Mouse (Mus musculus) kidney, embryonic 14.5 days (tissue): ENCODE results near the gene Lrrk1. TPM values are rescaled to one million over a fixed set of nuclear protein-coding genes. Genes with fewer than 3 reads are reported as not detected.
"Not testable (repeated sequence)": the region's sequence is repeated elsewhere in the genome, so short reads cannot be mapped to it uniquely, and the experiment has no call there.

Experiments used
- ATAC-seq: fragments of 200-750 bp; cut with Nextera tagmentation; 2 replicates; pipeline ENCODE4 v1.8.0; 2017; ENCODE audit warnings: moderate number of reproducible peaks, mild to moderate bottlenecking, moderate TSS enrichment, moderate library complexity; ENCODE audit not compliant: low FRiP score, low TSS enrichment
- H3K27ac ChIP-seq: fragments of 300-500 bp; sonication (generic); 2 replicates; pipeline ENCODE4 v1.5.1; 2014; ENCODE audit warnings: low read depth, mild to moderate bottlenecking, low read length, moderate library complexity, mixed read lengths
- H3K27me3 ChIP-seq: fragments of 300-500 bp; sonication (generic); 2 replicates; pipeline ENCODE4 v1.6.1; 2014; ENCODE audit warnings: mild to moderate bottlenecking, low read length; ENCODE audit not compliant: control insufficient read depth, insufficient read depth
- H3K36me3 ChIP-seq: fragments of 300-500 bp; sonication (generic); 2 replicates; pipeline ENCODE4 v1.6.1; 2014; ENCODE audit warnings: low read length, mixed read lengths; ENCODE audit not compliant: control insufficient read depth, insufficient read depth
- H3K4me1 ChIP-seq: fragments of 300-500 bp; sonication (generic); 2 replicates; pipeline ENCODE4 v1.6.1; 2014; ENCODE audit warnings: low read length, mixed read lengths; ENCODE audit not compliant: control insufficient read depth, insufficient read depth
- H3K4me2 ChIP-seq: fragments of 300-500 bp; sonication (generic); replicated peaks from 2 replicates; pipeline ENCODE4 v1.6.1; 2014; ENCODE audit warnings: low read depth, mild to moderate bottlenecking, low read length
- H3K4me3 ChIP-seq: fragments of 300-500 bp; sonication (generic); 2 replicates; pipeline ENCODE4 v1.5.1; 2014; ENCODE audit warnings: mild to moderate bottlenecking, low read length
- H3K9ac ChIP-seq: fragments of 300-500 bp; sonication (generic); 2 replicates; pipeline ENCODE4 v1.6.1; 2014; ENCODE audit warnings: low read depth, mild to moderate bottlenecking, low read length, moderate library complexity
- H3K9me3 ChIP-seq: fragments of 300-500 bp; sonication (generic); 2 replicates; pipeline ENCODE4 v1.6.1; 2016; ENCODE audit warnings: low read length; ENCODE audit not compliant: control insufficient read depth
- WGBS: fragments of 180-500 bp; shearing (Covaris S2); extraction: QIAGEN DNeasy Blood & Tissue Kit; methylation state at CpG from one replicate; pipeline ENCODE4 v1.1.7; 2014; 5-methylcytosine and 5-hydroxymethylcytosine counted together
- polyA plus RNA-seq: library from polyadenylated mRNA; unstranded; fragments of >200 nt; fragmentation: Nextera tagmentation; extraction: Ambion mirVana; gene quantifications from 2 replicates; pipeline ENCODE4 v1.2.1, GENCODE M21; 2014

Lrrk1 gene
- polyA plus RNA-seq, 1 experiment from 2014 or later = 12.4 TPM

DNA sequence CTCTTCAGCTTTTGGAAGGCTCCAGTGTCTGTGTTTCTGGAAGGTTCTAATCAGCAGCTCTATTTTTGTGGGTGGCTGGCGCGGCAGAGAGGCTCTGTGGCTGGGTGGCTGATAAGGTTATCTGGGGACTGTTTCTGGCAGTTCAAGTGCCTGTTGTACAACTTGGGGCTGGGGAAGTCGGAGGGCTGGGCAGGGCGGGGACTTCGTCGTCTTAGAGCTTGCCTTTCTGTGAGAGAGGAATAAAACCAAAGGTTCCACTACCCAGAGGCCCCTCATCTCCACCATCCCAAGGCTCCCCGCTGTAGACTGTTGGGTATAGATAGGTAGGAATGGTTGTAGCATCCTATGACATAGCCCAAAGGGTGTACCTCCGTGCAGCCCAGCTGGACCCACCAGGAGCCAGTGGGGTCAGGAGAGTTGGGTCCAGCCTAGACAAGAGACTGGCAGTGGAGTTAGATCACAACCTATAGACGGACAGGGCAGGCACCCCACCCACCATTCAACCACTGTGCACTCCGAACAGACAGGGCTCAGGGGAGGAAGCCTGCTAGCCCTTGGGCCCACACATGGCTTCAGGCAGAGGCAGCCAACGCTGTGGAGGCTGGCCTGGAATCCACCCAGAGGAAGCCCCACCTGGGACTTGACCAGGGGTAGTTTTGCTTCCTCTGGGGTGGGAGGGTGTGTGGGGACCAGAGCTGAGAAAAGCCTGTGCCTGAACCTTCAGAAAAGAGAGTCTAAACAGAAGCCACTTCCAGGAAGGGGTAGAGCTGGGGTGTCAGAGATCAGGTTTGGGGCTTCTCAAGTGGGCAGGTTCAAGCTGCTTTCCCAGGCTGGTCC lies 191.3 kb downstream of the Lrrk1 start:
- peaks cover 5% of the 10 kb centered on the region; the same call in 1 of the 2 replicates for H3K4me1 ChIP-seq
- H3K36me3 ChIP-seq = no peaks in the 10 kb centered on the region
- WGBS = 83% methylated on average over 11 of the region's 11 CpGs
- no peaks in the 10 kb centered on the region for H3K27me3 ChIP-seq
- no peak overlapping the region for H3K4me2 ChIP-seq
- H3K9ac ChIP-seq = no peak overlapping the region
- no peak overlapping the region for H3K4me3 ChIP-seq
- no peak overlapping the region for H3K27ac ChIP-seq
- H3K9me3 ChIP-seq = no peaks in the 10 kb centered on the region
- no peak for ATAC-seq

DNA sequence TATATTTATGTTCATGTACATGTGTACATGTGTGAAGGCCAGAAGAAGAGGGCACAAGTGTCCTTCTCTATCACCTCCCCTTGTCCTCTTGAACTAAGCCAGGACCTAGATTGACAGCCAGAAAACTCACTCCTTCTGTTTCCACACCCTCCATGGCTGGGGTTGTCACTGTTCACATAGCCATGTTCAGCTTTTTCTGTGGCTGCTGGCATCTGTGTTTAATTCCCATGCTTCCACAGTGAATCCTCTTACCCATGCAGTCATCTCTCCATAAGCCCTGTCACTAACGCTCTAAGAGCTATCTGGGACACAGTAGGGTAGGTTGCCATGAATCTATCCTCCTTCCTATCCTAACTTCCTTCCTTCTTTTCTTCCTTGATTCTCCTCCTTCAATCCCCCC lies 192.3 kb downstream of the Lrrk1 start:
- Histone ChIP-seq H3K27me3 (no peaks in the 10 kb centered on the region), H3K27ac (no peak overlapping the region), H3K9me3 (no peaks in the 10 kb centered on the region), H3K9ac (no peak overlapping the region), H3K4me3 (no peak overlapping the region), H3K4me1 (no peaks in the 10 kb centered on the region), H3K4me2 (no peak overlapping the region), H3K36me3 (no peaks in the 10 kb centered on the region)
- 76% methylated on average over 1 of the region's 1 CpGs for whole genome bisulfite sequencing
- no peak for ATAC-seq

DNA sequence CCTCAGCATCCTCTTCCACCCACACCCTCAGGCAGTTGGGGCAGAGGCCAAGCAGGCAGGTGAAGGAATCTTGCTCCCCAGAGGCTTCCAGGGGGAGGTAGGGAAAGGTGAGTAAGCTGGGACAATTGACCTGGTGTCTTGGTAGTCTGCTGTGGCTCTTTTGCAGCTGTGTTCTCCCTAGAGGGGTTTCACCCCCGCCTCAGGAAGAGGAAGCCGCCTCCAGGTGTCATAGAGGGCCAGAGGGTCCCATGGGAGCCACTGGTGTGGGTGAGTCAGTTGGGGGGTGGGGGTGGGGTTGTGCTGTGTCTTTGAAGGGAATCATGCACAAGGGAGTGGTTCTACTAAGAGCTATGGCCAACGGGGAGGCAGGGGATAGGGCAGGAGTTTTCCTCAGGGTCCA lies 193.6 kb downstream of the Lrrk1 start:
- Histone ChIP-seq H3K27ac (no peak overlapping the region), H3K4me2 (no peak overlapping the region), H3K36me3 (no peaks in the 10 kb centered on the region), H3K4me1 (no peaks in the 10 kb centered on the region), H3K9me3 (no peaks in the 10 kb centered on the region), H3K27me3 (no peaks in the 10 kb centered on the region), H3K4me3 (no peak overlapping the region), H3K9ac (no peak overlapping the region)
- WGBS = 77% methylated on average over 3 of the region's 3 CpGs
- no peak for ATAC-seq

DNA sequence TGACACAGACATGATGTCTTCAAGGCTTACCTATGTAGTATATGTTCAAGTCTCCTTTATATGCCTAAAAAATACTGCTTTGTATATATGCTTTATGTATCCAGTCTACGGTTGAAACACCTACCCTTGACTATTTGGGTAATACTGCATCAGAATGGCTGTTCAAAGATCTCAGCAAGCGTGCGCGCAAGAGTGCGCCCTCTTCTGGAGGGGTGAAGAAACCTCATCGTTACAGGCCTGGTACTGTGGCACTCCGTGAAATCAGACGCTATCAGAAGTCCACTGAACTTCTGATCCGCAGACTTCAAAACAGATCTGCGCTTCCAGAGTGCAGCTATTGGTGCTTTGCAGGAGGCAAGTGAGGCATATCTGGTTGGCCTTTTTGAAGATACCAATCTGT lies 197.8 kb downstream of the Lrrk1 start:
- H3K27me3 ChIP-seq, H3K4me1 ChIP-seq, H3K4me3 ChIP-seq, H3K9me3 ChIP-seq, H3K9ac ChIP-seq, H3K27ac ChIP-seq, H3K36me3 ChIP-seq, ATAC-seq, H3K4me2 ChIP-seq: not testable (repeated sequence)
- 88% methylated on average over 10 of the region's 10 CpGs for WGBS

DNA sequence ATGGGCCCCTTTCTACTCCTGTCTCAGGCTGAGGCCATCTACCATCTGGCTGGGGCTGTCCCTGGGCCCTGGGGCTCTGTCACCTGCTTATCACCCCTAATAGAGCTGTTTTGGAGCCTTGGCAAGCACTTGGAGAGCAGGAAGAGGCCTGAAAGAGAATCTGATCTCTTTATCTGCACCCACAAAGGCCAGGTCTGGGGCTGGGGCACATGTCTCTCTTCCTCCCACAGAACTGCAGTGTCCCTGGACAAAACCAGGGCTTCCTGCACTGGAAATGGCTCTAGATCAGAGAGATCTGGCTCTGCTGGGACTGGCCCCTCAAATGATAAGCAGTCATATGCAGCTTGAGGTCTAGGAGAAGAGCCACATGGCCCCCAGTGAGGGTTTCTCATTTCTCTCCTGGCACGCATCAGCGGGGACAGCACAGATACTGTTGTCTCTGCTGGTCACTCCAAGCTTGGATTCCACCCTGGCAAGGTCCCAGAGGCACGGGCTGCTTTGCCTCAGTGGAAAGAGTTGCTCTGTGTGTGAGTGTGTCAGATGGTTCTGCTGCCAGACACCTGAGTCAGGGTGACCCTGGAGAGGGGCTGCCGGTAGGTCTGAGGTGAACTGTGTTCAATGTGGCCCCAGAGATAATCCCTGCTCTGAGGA lies 200.4 kb downstream of the Lrrk1 start:
- Histone ChIP-seq H3K27me3 (no peaks in the 10 kb centered on the region), H3K9ac (no peak overlapping the region), H3K9me3 (no peaks in the 10 kb centered on the region), H3K36me3 (no peaks in the 10 kb centered on the region), H3K4me1 (no peaks in the 10 kb centered on the region), H3K27ac (no peak overlapping the region), H3K4me3 (no peak overlapping the region), H3K4me2 (no peak overlapping the region)
- ATAC-seq = no peak
- 70% methylated on average over 4 of the region's 4 CpGs for WGBS

DNA sequence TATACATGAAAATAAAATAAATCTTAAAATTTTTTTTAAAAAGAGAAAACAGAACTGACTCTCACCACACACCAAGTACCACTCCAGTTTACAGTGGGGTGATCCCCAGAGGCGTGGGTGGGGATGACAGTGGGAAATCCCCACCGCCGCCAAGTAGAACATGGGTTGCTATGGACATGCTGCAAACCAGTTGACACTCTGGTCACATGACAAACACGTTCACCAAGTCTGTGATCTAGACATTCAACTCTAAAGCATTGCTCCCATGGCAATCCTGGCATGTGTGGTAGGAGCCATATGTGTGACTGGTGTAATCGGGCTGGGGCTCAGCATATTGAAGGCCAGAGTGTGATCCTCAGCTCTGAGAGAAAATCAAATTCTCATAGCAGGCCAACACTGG lies 202.8 kb downstream of the Lrrk1 start:
- H3K36me3 ChIP-seq = no peaks in the 10 kb centered on the region
- no peak for ATAC-seq
- H3K4me1 ChIP-seq = no peaks in the 10 kb centered on the region
- H3K4me2 ChIP-seq = no peak overlapping the region
- H3K27me3 ChIP-seq = no peaks in the 10 kb centered on the region
- H3K27ac ChIP-seq = no peak overlapping the region
- H3K9ac ChIP-seq = no peak overlapping the region
- WGBS = 91% methylated on average over 5 of the region's 5 CpGs
- H3K9me3 ChIP-seq = 0 out of 2 replicates have a peak, but pooled peaks cover 3% of the 10 kb centered on the region
- H3K4me3 ChIP-seq = no peak overlapping the region

DNA sequence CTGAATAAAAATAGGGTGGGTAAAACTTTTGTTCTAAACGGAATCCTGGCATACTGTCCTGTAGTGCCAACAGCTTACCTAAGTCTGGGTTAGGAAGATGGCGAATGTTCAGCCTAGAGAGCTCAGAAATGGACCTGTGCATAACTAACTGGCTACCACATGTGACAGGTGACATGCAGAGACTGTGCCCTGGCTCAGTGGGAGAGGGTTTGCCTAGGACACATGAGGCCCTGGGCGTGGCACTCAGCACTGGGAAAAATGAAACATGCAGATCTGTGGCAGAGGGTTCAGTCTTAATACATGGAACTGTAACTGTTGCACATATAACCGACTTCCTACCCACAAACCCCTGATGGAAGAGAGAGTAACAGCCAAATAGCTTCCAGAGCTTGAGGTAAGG lies 204.1 kb downstream of the Lrrk1 start:
- no peaks in the 10 kb centered on the region for H3K27me3 ChIP-seq
- H3K9me3 ChIP-seq = 0 out of 2 replicates have a peak, but pooled peaks cover 3% of the 10 kb centered on the region
- no peaks in the 10 kb centered on the region for H3K36me3 ChIP-seq
- H3K4me3 ChIP-seq = no peak overlapping the region
- 80% methylated on average over 4 of the region's 4 CpGs for WGBS
- no peak for ATAC-seq
- H3K9ac ChIP-seq = no peak overlapping the region
- no peak overlapping the region for H3K27ac ChIP-seq
- H3K4me2 ChIP-seq = no peak overlapping the region
- 0 out of 2 replicates have a peak, but pooled peaks cover 3% of the 10 kb centered on the region for H3K4me1 ChIP-seq

DNA sequence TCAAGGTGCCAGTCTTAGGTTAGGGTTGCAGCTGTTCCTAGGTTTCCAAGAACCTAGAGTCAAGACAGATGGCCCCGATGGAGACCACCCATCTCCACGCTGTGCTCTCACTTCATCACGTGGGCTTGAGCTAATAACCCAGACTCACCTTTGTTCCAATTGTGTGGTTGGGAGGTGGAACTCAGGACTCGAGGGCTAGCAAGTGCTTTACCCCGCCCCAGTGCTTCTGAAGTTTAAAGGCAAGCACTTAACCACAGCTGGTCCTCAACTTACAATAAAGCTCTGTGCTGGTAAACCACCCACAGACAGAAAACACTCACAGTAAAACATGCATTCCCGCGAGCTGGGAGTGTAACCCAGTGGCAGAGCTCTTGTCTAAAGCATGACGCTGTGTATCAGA lies 204.7 kb downstream of the Lrrk1 start:
- Histone ChIP-seq H3K27me3 (no peaks in the 10 kb centered on the region), H3K27ac (no peak overlapping the region), H3K36me3 (no peaks in the 10 kb centered on the region), H3K4me2 (no peak overlapping the region), H3K9ac (no peak overlapping the region), H3K4me3 (no peak overlapping the region), H3K4me1 (0 out of 2 replicates have a peak, but pooled peaks cover 3% of the 10 kb centered on the region), H3K9me3 (0 out of 2 replicates have a peak, but pooled peaks cover 3% of the 10 kb centered on the region)
- 57% methylated on average over 8 of the region's 8 CpGs for WGBS
- no peak for ATAC-seq

DNA sequence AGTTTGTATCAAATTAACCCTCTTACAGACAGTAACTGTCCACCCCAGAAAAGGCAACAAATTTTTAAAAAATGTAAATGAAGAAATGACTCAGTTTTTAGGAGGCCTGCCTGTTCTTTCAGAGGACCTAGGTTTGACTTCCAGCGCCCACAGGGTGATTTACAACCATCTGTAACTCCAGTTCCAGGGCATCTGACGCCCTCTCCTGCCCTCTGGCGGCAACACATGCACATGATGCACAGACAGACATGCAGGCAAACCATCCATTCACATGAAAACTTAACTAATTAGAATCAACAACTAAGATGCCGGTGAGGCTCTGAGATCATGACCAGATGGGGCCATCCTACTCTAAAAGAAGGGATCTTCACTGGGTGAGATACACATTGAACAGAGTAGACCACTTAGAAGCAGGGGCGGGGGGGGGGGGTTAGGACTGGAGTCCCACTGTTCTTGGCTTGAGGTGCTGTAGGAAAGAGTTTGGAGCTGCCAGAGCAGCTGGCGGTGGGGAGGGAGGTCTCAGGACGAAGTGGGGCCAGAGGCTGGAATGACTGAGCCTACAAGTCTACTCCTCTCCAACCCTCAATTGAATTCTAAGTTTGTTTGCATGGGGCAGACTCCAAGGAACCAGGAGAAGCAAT lies 206.0 kb downstream of the Lrrk1 start:
- no peak for ATAC-seq
- no peaks in the 10 kb centered on the region for H3K36me3 ChIP-seq
- no peak overlapping the region for H3K4me2 ChIP-seq
- 0 out of 2 replicates have a peak, but pooled peaks cover 3% of the 10 kb centered on the region for H3K4me1 ChIP-seq
- H3K9me3 ChIP-seq = 0 out of 2 replicates have a peak, but pooled peaks cover 3% of the 10 kb centered on the region
- WGBS = 82% methylated on average over 7 of the region's 7 CpGs
- no peaks in the 10 kb centered on the region for H3K27me3 ChIP-seq
- H3K4me3 ChIP-seq = no peak overlapping the region
- no peak overlapping the region for H3K9ac ChIP-seq
- no peak overlapping the region for H3K27ac ChIP-seq
